Mouse (Mus musculus): Measurements from ENCODE around the gene Zfp358.

The Zfp358 gene

DNA sequence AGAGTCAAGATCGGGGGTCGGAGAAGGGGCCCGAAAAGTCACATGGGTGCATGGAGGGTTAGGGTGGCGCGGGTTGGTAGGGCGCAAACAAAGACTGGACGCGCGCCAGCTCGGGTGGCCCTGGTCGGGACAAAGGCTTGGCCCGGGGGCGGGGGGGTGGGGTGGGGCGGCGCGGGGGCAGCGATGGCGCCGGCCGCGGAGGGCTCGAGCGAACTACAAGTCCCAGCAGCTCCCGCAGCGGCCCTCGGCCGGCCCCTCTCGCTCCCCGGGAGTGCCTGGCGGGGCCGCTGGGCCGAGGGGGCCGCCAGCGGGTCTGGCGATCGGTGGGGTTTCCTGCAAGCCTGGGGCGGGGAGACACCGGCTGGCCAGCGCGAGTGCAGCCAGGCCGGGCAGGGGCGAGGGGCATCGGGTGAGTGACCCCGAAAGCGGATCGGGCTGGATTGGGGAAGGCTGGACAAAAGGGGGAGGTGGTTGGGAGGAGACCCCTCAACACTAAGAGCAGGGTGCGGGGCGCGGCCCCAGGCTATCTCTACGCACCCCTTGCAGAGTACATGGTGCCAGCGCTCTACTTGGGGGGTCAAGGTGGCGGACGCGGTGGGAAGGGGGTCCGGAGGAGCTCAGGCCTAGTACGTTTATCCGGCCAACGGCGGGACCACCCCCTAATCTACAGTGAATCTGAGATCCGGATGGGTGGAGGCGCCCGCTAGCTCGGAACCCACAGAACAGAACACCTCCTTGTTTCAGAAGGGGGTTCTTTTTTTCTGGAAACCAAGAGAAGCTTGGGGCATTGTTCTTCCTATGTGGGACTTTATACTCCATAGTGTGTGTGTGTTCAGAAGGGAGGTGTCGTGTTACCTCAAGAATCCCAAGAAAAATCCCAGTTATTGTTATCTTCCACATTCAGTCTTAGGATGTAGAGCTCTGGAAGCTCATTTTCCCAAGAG lies at the start of gene Zfp358:
Zfp358 (plus strand) TSS at position 238 of the 944 bp plus-strand sequence.
- DNase-seq (ENCODE audit: low spot score in 2 of 2), result peak; percentile 57 to 81

- DNase-seq (ENCODE audit: low spot score in 2 of 2), result no peak
These were observed 43.7 kb upstream of the Zfp358 start for GRCm38 (mm10) chr8:3449226-3449625.

DNA sequence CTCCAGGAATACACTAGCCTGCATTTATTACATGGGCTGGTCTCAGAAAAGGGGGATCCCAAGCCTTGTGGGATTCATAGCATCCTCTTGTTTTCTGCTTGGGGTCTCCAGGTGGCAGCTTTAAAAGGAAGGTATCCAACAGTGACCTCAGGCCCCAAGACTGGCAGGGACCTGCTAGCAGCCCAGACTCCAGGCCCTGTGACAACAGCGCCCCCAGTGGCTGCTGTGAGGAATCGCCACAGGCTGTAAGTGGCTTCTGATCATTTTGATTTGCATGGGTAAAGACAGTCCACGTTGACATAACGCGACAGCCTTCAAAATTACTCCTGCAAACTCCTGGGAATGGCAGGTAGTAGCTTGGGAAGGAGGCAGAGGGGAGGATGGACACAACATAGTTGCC lies 42.3 kb upstream of the Zfp358 start:
- DNase-seq (ENCODE audit: low spot score in 2 of 2), result peak; percentile 38 to 62

GRCm38 (mm10) chr8:3451992-3452391 lies 40.9 kb upstream of the Zfp358 start:
- no peak for DNase-seq (ENCODE audit: low spot score in 2 of 2)

DNA sequence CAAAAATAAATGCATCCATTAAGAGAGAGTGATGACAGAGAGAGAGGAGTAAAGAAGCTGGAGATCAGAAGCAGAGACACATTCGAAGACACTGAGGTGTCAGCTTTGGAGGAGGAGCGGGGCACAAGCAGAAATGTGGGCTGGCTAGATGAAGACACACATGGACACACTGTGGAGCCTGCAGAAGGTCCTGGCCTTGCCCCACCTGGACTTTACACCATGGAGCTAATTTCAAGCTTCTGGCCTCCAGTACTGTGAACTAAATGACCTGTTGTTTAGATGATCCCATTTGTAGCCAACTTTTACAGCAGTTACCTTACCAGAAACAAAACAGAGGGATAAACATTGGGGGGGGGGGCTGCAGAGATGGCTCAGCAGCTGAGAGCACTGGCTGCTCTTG lies 29.7 kb upstream of the Zfp358 start:
- no peak for DNase-seq (ENCODE audit: low spot score in 2 of 2)

DNA sequence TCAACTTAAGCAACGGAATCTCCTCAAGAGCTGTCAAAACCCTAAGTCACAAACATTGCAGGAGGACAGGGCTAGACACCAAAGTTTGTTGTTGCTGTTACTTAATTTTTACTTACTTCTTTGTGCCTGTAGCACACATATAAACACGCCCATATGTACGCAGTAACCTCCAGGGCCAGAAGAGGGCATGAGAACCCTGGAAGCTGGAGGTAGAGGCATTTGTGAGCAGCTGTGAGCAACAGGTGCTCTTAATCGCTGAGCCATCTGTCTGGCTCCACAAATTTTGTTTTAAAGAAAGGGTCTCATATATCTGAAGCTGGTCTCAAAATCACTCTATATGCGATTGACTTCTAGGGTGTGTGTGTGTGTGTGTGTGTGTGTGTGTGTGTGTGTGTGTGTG lies 28.6 kb upstream of the Zfp358 start:
- peak in 1 of 2 experiments; percentile 40 for DNase-seq (ENCODE audit: low spot score in 2 of 2)

- peak; percentile 81 to 95 for DNase-seq (ENCODE audit: low spot score in 2 of 2)
These were observed 25.7 kb upstream of the Zfp358 start, which contains the start of gene Pex11g for GRCm38 (mm10) chr8:3467006-3467885. Pex11g (minus strand) TSS chr8:3467680.

DNA sequence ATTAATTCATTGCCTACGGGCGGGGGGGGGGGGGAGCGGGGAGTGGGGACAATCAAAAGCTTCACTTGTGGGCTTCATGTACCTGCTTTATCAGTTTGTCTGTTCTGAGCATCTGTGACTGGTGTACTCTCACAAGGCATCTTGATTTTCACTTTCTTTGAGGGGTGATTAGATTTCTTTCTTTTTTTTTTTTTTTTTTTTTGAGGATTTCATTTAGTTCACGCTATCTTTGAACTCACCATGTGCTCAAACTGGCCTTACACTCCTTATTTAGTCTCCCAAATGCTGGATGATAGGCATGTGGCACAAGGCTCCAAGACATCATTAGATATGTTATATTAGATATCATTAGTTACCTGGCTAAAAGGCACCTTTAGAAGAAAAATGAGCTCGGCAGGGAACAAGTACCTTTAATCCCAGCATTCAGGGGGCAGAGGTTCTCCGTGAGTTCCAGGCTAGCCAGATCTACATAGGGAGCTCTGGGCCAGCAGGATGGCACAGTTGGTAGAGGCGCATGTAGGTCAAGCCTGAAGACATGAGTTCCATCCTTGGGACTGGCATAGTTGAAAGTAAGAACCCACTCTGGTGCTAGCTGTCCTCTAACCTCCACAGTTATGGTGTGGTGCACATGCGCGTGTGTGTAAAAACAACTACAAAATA lies 24.9 kb upstream of the Zfp358 start:
- no peak for DNase-seq (ENCODE audit: low spot score in 2 of 2)

DNA sequence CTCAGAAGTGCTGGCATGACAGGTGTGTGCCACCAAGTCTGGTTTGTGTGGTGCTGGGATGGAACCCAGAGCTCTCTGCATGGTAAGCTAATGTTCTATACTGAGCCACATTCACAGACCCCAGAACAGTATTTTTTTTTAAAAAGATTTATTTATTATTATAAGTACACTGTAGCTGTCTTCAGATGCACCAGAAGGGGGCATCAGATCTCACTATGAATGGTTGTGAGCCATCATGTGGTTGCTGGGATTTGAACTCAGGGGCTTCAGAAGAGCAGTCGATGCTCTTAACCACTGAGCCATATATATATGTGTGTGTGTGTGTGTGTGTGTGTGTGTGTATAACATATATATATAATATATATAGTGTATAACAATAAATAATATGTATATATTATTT lies 24.1 kb upstream of the Zfp358 start:
- DNase-seq (ENCODE audit: low spot score in 2 of 2), result no peak

DNA sequence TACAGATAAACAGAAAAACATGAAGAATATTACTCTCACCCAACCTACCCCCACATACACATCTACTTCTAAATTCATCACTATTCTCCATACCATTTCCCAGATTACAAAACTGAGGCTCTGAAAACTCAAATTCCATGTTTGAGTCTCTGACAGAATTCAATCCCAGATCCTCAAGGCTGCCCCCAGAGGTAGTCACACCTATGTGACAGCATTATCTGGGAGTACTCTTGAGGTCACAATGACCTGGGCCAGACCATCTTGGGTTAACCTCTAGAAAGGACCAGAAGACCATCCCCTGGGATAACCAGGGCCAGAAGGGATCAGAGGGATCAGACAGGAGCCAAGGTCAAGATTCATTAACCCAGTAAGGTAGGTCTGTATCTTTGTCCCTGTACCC lies 22.4 kb upstream of the Zfp358 start, which contains the start of gene Tex45:
Tex45 (plus strand) TSS at position 301 of the 400 bp plus-strand sequence.
- DNase-seq (ENCODE audit: low spot score in 2 of 2), result no peak

DNA sequence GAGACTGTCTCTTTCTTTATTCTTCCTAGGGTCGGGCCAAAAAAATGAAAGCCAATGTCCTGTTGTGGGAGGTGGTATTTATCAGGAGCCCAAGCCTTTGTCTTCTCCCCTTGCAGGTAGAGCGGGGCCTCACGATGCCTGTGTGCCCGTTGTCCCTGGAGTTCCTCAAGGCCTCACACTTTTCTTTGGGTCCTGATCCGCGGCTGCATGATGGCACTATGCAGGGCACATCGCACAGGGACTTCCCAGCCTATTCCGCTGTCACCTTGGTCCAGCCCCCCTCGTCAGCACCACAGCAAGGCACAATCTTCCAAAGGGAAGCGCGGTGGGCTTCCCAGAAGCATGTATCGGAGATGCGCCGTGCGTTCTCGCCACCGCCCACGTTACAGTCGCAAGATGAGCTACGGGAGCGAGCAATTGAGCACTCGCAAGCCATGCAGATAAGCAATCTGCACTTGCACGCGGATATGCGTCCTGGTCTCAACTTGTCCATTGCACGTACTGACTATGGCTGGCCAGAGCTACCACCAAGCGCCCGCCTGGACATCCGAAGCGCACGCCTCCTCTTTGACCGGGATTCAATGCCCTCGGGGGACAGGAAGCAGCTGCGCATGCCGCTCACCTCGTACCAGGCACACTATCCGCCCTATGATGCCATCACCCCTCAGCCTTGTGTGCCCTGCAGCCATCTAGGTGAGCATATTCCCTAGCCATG lies 17.1 kb upstream of the Zfp358 start:
- DNase-seq (ENCODE audit: low spot score in 2 of 2), result no peak

DNA sequence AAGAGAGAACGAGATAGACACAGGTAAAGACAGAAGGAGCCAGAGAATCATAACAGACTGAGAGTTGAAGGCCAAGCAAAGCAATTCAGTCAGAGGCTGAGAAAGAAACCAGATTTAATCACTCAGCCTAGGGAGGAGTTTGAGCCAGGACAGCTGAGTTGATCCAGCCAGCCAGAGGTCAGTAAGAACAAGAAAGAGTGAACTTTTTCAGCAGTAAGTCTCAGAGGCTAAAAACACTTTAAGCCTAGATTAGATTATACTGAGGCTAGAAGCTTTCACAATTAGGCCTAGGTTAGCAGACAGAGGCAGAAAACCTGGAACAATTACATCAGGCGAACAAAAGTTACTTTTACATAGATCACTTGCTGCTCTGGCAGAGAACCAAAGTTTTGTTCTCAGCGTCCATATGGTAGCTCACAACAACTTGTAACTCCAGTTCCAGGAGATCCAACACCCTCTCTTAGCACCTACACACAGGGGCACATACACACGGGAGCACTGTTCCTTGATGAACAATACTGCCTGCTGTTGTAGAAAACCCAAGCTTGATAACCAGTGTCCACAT lies 12.6 kb upstream of the Zfp358 start:
- DNase-seq (ENCODE audit: low spot score in 2 of 2), result no peak

DNA sequence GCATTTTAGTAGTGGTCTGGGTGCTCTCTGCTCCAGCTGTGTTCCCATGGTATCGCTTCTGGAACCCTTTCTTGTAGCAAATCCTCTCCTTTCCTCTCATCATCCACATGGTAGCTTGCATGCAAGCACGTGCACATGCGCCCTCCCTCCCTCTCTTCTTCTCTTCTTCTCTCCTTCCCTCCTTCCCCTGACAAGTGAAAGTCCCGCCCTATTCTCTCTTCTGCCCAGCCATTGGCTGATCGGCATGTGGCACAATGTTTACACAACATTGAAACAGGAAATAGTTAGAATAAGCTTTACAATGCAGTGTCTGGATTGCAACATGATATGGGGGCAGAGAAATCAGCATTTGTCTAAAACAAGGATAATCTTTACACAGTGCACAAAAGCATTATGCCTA lies 11.3 kb upstream of the Zfp358 start:
- DNase-seq (ENCODE audit: low spot score in 2 of 2), result no peak

GRCm38 (mm10) chr8:3482240-3482740 lies 10.6 kb upstream of the Zfp358 start:
- DNase-seq (ENCODE audit: low spot score in 2 of 2), result no peak

GRCm38 (mm10) chr8:3483546-3483945 lies 9.4 kb upstream of the Zfp358 start:
- no peak for DNase-seq (ENCODE audit: low spot score in 2 of 2)

DNA sequence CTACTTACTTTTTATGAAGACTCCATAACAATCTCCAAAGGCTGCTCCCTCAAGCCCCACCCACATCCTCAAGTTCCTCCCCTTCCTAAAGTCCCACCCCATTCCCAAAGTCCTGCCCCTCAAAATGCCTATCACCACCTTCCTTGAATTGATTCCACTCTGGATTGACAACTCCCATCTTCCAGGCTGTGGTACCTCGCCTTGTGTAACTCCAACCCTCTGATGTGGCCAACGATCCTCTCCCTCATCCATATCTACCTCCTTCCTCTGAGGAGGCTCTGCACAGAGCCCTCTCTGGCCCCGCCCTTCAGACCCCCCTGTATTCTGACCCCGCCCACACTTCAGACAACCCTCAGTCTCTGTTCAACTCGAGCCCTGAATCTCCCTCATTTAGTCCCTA lies 7.7 kb upstream of the Zfp358 start:
- no peak for DNase-seq (ENCODE audit: low spot score in 2 of 2)

GRCm38 (mm10) chr8:3493845-3494208 lies 889 bp downstream of the Zfp358 start:
- no peak for DNase-seq (ENCODE audit: low spot score in 2 of 2)

GRCm38 (mm10) chr8:3495578-3496427 lies 2.9 kb downstream of the Zfp358 start:
- DNase-seq (ENCODE audit: low spot score in 2 of 2), result no peak

DNA sequence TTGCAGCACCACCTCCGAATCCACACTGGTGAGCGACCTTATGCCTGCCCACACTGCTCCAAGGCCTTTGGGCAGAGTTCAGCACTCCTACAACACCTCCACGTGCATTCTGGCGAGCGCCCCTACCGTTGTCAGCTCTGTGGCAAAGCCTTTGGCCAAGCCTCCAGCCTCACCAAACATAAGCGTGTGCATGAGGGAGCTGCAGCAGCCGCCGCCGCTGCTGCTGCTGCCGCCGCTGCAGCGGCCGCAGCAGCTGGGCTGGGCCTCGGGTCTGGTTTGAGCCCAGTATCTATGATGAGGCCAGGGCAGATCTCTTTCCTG lies 3.5 kb downstream of the Zfp358 start:
- no peak for DNase-seq (ENCODE audit: low spot score in 2 of 2)

DNA sequence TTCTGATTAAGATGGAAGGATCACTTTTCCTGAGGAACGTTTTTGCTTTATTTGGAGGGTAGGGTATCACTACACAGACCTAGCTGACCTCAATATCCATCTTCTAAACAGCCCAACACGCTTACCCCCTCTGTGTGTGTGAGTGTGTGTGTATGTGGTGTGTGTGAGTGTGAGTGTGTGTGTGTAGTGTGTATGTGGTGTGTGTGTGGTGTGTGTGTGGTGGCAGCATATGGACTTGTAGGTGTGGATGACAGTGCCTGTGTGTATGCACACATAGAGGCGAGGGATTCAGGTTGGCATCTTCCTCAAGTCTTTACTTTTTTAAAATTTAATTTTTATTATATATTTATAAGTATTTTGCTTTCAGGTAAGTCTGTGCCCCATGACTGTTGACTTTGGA lies 5.6 kb downstream of the Zfp358 start:
- no peak for DNase-seq (ENCODE audit: low spot score in 2 of 2)
